Mouse (Mus musculus) retina, adult 2 months (tissue): ENCODE results near the gene Cptp.

Experiments used
- DNase-seq: peaks from one replicate; pipeline ENCODE4 v3.0.0-alpha.2; 2012; ENCODE audit warnings: low read depth, low spot score

Gene Cptp

DNA sequence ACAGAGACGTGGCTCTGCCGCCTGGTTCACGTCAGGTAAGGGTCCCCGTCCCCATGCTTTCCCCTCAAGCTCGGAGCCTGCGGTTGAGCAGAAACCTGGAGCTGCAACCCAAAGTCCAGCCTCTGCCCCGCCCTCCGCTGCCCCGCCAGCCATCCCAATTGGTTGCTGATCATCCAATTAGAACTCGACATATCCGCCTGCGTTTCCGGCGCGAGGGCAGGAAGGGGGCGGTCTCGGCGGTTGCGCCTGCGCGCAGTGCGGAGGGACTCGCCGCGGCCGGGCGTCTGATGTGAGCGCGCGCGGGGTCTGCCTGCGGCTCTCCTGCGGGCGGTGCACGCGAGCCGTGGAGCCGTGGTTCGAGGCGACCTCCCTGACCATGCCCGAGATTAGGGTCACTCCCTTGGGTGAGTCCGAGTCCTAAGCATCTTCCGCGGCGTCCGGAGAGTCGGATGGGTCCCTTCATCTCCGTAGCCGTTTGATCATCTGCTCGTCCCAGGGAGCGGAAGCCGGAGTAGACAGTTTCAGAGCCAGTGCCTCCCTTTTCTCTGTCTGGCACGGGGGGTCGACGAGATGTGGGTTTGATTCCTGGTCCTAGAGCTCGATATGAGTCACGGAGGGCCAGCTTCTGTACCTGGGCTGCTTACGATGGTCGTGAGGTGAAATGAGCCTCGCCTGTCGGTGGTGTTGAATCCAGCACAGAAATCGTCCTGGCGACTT, at the start of gene Cptp, which contains the start of gene Ints11:
Gene Cptp (minus strand): TSS at position 124 of the 717 bp plus-strand sequence.
Gene Ints11 (plus strand): TSS at position 230 of the 717 bp plus-strand sequence.
- peak; percentile 77 for DNase-seq

DNA sequence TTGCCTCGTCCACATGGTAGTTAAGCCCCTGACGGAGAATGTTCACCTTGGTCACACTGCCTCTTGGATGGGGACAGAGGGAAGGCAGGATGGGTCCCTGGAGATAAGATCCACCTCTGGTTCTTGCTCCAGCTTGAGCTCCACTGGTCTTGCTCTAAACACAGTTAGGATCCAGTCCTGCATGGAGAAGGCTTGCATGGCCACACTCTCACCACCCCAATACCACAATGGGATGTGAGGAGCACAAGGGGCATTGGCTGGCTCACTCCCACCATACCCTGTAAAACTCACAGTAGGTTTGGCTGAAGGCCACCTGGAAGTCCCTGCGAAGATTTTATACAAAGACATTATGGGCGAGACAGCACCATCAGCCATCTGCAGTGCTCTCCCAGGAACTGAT, 39.5 kb upstream of the Cptp start:
- DNase-seq, result no peak

DNA sequence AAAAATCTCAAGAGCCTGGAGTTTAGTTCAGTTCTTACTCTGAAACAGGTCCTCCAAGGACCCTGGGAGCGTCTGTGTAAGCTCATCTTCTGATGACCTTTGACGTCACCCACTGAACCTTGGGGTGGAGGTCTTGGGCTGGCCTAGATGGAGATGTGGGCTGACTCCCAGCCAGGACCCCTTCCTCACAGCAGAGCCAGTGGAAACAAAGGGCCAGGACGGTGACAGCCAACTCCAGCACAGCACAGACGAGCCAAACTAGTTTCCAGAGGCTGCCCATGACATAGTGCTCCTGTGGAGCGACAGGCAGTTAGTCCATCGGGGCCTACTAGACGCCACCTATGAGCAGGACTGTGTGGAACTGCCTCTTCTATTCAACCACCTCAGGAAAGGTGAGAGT, 39.0 kb upstream of the Cptp start:
- no peak for DNase-seq

DNA sequence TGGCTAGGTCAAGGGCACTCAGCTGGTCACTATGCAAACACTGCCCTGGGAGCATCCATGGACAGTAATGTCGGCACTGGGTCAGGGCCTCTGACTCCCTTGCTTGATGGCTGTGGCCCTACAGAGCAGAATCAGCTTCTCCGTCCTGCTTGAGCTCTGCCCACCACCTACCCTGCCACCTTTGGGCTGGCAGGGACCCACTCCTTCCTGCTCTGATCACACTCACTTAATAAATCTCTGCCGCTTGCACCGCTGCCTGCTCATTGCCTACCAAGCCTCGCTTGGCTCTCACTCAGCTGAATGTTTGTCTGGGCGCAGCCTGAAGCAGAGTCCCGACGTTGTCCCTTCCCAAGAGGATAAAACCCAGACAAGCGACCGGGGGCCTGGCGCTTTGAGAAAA, 37.8 kb upstream of the Cptp start:
- no peak for DNase-seq

DNA sequence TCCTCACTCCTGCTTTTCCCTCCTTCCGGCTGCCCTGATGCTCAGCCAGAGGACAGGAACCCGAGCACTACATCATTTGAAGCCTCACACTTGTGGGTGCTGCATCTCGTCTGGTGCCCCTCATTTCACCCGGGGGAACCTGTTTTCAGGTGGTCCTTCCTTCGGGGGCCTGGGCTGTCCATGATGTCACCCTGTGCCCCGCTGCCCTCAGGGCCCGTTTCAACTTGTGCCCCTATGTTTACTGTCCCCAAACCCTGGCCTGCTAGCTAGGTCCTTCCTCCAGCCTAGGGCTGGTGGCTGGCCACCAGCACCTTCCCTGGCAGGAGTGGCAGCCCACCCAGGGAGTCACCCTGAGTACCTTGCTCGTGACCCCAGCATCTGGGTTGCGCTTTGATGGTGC, 36.9 kb upstream of the Cptp start:
- no peak for DNase-seq

DNA sequence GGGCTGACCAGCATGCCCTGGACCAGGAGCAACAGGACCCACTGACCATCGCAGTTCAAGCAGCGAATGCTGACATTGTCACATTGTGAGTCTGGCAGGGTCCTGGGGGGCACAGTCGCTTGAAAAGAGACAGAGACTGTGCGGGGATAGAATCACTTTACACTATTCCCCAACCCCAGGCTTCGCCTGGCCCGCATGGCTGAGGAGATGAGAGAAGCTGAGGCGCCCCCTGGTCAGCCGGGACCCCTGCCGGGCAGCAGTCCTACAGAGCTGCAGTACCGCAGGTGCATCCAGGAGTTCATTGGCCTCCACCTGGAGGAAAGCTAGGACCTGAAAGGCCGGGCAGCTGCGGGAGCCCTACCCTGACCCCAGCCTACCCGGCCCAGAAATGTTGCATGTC, 36.4 kb upstream of the Cptp start:
- DNase-seq, result no peak

DNA sequence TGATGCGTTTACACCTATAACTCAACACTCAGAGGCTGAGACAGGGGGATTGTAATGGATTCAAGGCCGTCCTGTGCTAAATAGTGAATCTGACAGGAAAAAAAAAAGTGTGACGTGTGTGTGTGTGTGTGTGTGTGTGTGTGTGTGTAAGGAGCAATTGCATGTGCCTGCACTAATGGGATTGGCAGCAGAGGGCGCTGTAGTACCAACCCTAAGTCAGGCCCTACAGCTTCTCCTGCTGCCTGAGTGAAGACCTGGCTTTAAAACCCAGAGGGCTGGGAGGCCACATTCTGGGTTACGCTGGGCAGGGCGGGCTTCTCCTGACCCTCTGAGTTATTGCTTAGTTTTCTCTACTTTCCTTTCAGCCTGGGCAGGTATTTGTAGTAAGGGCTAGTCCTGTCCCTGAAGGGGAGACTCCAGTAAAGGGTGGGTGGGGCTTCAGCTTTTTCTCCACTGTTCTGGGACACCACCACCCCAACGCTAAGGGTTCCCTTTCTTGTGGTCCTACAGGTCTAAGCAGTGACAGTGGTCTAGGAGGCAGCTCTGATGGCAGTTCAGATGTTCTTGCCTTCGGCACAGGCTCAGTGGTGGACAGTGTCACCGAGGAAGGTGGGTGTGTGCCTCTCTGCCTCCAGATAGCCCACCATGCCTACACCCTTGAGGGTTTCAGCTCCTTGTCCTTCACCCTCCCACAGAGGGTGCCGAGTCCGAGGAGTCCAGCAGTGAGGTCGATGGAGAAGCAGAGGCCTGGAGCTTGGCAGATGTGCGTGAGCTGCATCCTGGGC, 35.3 kb upstream of the Cptp start:
- no peak for DNase-seq

DNA sequence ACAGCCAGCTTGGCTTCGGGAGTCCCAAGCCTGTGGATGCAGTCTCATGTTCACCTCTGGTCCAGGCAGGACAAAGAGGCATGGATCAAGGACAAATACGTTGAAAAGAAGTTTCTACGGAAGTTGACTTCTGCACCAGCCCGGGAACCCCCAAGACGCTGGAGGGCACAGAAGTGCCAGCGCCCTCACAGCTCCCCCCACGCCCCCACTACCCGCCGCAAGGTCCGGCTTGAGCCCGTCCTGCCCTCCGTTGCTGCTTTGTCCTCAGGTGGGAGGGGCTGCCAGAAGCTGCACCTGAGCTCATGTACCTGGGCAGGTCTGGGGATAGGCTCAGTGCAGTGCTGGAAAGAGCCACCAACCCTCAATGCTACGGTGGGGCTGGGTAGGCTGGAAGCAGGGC, 34.0 kb upstream of the Cptp start:
- DNase-seq, result no peak

DNA sequence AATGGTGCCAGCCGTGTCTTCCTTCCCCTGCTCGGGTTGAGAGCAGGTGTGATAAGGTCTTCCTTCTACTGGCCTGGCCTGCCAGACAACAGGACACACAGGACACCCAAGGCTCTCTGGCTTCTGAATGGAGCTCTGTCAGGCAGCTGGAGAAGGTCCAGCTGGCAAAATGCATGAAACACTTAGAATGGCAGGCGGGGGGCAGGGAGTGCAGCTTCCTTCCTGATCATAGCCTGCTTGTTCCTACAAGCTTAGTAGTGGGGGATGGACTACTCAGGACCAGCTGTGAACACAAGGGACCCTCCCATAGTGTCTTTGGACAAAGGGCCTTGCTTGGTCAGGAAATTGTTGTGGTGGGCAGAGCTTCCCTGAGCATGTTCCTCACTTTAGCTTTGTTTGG, 32.0 kb upstream of the Cptp start:
- DNase-seq, result no peak

DNA sequence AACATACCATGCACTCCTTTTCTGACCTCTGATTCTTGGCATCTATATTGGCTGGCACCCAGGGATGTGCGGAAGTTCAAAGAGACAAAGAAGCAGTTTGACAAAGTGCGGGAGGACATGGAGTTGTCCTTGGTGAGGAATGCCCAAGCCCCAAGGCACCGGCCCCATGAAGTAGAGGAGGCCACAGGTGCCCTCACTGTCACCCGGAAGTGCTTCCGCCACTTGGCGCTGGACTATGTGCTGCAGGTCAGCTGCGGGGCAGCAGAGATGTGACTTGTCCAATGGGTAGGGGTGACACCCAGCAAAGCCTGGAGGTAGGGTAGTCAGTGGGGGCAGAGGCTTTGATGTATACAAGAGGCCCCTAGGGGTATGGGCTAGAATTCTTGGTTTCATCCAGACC, 30.1 kb upstream of the Cptp start:
- DNase-seq, result no peak

DNA sequence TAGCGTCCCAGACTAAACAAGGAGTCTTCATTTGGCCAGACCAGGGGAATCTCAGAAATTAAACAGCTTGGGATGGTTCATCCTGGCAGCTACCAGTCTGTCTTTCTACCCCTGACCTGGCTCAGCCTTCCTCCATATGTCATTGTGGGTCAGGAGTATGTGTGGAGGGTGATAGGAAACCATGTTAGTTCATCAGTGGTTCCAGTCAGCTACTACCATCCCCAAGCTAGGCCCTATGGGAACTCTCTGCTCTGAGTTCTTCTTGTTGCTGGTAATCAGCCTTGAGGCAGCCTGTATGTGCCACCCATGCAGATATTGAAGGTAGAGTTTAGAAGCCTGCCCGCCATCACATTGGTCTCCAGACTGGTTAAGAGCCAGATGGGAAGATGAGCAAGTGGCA, 29.1 kb upstream of the Cptp start:
- no peak for DNase-seq

DNA sequence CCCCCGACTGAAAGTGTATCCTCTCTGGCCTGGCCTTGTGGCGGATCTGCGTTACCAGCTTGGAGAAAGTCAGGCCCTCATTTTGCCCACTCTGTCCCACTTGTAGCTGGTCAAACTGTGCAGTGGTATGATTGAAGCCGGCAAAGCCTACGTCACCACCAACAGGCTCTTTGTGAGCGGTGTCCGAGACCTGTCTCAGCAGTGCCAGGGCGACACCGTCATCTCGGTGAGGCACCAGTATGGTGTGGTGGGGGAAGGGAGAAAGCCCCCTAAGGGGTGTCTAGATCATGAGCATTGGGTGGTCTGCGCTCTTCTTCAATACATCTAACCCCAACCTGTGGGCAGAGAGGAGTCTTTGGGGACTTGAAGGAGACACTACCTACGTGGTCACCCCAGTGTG, 27.2 kb upstream of the Cptp start:
- DNase-seq, result no peak

DNA sequence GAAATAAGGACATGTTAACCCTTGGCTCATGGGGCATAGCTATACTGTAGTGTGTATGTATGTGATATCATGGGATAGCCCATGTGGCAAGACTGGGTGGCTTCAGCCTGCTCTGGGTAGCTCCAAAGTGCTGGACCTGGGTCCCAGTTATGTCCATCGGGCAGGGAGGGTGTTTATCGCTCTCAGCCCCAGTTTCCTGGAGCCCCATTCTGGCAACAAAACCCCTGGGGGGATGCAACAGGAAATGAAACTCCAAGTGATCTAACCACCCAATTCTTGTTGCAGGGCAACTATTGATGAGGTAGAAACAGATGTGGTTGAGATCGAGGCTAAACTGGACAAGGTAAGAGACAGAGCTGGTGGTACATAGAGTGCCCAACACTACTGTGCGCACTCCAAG, 26.6 kb upstream of the Cptp start:
- DNase-seq, result no peak

DNA sequence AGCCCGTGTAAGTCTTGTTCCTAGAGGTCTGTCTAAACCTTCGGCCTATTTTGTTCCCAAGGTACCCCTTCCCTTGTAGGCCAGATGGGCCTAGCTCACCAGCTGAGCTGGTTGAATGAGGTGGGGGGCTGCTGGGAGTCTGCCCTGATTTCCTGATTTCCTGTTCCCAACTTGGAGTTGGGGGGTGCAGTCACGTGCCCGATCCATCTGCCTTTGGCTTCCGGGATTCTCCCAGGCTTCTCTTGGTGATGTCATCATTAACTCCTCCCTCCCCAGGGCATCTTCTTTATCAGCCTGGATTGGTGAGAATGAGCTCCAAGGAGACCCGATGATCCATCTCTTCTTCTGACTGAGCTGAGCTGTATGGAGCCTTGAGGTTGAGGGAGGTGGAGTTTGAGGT, 26.0 kb upstream of the Cptp start:
- peak; percentile 39 for DNase-seq

DNA sequence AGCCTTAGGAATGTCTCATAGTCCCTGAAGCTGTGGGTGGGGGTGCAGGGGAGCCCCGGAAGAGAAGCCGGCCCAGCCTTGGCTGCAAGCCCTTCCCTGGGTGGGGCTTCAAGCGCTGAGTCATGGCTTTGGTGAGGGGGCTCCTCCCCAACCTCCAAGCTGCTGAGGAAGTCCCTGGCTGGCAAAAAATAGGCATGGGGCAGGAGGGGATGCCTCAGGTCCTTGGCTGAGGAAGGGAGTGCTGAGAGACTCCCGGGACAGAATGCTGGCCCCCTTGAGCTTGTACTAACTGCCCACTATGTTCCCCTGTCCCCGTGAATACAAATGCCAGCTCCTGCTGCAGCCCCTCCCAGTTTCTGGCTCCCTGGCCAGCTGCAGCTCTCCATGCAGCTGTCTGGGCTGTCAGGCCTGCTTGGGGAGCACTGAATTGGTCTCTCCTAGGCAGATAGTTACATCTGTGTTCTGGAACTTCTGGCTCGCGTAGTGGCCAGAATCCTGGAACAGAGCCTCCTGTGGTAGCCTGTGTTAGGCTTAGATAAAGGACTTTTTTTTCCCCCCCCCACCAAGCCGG, 25.2 kb upstream of the Cptp start:
- DNase-seq, result no peak

DNA sequence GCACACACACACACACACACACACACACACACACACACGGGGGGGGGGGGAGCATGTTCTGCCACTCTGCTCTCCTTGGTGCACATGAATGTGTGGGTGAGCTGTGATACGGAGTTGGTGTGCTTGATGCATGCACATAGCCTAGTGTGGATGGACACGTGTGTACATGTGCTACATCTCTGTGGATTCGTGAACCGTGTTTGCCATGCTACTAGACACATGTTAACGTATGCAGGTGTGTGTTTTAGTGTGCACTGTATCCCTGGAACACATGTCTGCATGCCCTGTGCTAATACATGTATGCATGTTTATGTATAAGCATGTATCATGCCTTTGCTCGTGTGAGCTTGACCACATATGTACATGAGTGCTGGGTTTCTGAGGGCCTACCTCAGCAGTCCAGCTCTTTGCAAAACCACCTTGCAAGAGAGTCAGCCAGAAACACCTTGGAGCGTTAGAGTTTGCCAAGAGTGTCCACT, 24.0 kb upstream of the Cptp start:
- no peak for DNase-seq

DNA sequence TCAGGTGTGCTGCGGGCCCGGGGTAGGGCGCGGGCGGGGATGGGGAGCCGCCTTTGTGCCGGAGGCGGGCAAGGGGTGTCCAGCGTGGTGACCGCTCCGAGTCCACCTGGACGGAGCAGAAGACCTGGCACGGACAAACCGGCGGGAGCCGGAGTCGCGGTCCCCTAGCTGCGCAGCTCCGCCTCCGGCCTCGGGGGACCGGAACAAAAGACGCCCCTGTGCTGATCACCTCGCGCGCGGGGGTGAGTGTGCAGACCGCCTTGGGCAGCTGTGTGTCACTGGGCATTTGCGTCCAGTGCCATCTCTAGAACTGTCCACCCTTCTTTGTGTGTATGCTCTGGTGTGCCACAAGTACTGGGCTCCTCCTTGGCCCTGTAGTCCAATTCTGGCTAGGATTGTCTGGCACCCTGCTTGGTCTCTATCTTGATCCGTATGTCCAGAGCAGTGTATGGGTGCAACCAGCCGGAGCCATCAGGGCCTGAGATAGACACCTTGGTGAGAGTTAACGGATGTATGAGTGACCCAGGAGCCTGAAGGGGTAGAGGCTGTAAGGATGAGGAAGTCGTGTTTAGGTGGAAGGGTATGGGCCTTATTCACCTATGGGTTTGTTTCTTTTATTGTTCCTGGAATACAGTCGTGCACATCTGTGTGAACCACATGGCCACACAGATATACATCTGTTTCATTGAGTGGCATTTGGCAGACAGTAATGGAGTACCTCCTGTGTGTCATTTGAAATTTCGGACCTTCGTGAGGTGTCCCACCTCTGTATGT, 23.4 kb upstream of the Cptp start:
- no peak for DNase-seq

DNA sequence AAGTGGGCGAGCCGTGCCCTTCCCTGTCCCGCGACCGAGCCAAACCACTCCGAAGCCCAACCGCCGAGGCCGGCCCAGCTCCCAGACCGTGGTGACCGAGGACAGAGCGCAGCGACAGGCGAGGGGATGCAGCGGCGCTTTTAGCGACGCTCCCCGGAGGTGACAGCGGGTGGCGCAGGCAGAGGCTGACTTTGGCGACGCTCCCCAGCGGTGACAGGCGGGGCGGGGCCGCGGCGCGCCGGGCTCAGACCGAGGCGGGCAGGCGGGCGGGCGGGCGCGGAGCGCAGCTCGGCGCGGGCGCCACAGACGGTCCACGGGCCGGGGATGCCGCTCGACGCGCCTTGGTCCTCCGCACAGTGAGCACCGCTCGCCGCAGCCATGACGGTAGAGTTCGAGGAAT, 22.8 kb upstream of the Cptp start:
- DNase-seq, result peak; percentile 66

DNA sequence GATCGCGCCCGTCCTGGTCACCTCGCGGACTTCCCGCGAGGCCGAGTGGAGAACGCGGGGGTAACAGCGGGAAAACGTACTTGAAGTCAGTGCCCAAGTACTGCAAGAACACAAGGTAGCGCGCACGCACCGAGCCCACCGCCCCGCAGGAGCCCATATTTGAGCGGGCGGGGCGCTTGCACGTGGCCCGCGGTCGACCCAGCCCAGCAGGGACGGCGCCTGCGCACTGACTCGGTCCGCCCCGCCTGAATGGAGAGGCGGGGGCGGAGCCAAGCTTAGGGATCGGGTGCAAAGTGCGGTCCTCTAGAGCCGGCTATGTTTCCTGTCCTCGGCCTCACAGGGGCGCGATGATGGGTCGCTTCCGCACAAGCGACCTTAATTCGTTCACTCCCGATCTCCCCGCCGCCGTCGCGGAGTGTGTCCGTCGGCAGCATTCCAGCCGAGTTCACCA, 22.3 kb upstream of the Cptp start, which contains the start of the genes Pusl1 and Acap3:
Gene Pusl1 (minus strand): TSS at position 231 of the 451 bp plus-strand sequence.
Gene Acap3 (plus strand): TSS at position 272 of the 451 bp plus-strand sequence.
- peak; percentile 85 for DNase-seq

DNA sequence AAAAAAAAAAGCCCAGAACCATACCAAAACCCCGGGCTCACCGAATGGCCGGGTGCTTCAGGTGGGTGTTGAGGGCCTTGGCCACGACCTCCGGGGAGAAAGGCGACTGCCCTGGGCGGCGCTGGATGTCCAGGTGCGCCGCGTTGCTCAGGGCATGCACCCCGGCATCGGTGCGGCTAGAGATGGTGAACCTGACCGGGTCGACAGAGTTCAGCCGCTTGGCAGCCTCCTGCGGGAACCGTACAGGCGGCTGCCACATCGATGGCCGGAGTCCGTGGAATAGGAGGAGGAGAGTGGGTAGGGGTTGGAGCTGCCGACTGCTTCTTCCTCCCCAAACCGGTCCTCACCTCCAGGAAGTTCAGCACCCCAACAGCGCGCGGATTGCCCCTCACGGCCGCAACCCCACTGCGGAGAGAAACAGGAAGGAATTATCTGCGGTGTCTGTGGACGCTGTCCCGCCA, 21.8 kb upstream of the Cptp start:
- no peak for DNase-seq

DNA sequence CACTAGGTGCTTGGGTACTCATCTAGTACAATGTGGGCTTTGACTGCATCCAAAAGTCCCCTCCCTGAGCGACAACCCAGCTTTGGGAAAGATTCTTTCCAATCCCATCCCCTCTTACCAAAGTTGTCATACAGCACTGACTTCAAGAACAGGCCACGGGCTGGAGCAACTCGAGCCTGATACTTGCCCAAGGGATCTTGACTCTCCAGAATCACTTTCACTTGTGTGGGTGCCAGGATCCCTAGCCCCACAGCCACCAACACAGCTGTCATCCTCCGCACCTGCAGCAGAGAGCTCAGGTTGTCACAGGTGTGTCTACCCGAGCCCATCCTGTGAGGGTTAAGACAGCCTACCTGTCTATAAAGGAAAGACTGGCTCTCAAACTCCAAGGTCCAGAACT, 20.1 kb upstream of the Cptp start:
- no peak for DNase-seq

DNA sequence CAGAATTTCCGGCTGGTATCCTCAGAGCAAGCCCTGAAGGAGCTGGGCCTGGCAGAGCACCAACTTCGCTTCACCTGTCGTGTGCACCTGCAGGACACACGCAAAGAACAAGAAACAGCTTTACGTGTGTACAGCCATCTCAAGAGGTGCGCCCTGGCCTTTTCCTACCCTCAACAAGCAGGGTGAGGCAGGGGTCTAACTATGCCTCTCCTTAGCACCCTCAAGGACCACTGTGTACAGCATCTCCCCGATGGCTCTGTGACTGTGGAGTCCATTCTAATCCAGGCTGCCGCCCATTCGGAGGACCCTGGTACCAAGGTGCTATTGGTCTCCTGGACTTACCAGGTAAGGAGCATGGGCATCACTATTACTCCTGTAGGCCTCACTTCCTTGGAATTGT, 18.9 kb upstream of the Cptp start:
- no peak for DNase-seq
